Comparison of ENCODE assay signal across 9 mouse cellular contexts in genomic region chr17:28213236-28213635, GRCm38 (mm10). TPM values are rescaled to one million over a fixed set of nuclear protein-coding genes. Genes with fewer than 3 reads are reported as not detected.
A peak's percentile ranks its signal among the peaks of the same experiment; 100 is the strongest.
DNase-seq lines count a peak whose midpoint lies in the region; TF ChIP-seq lines count a peak whose summit lies in the region.
"Had no signal": no experiment of that assay in that cellular context is flagged by ENCODE, and none has a peak within 500 bp of the region (broad histone marks: within the 10 kb centered on the region; RNA-seq: fewer than 3 reads in every experiment).

No protein-coding gene starts in this region.

- 0 out of 2 replicates have a peak, but pooled peaks have one; percentile 8 for TF ChIP-seq CTCF in cerebellum, adult 2 months (IDR thresholded peaks at IDR 0.05; ENCODE audit: borderline replicate concordance, insufficient read depth, low read depth, low read length)
- TF ChIP-seq CTCF in lung, adult 2 months (IDR thresholded peaks at IDR 0.05; ENCODE audit: insufficient read depth, low read length), result peak; percentile 51

- no peaks in the 10 kb centered on the region for H3K4me1 ChIP-seq in cerebellum, adult 2 months (ENCODE audit: control insufficient read depth, insufficient read depth, low read length)
- peaks cover 5% of the 10 kb centered on the region for H3K4me1 ChIP-seq in lung, adult 2 months (ENCODE audit: control insufficient read depth, insufficient read depth, low read length)
- H3K4me1 ChIP-seq in forebrain, embryonic 10.5 days, result peaks cover 21% of the 10 kb centered on the region

- peaks cover 2% of the 10 kb centered on the region for H3K36me3 ChIP-seq in splenic B cell, adult 2 months (ENCODE audit: control insufficient read depth, insufficient read depth, low read length, poor library complexity, severe bottlenecking)
- no peaks in the 10 kb centered on the region for H3K36me3 ChIP-seq in forebrain, embryonic 10.5 days (replicated peaks)

- 26% methylated on average over 4 of the region's 4 CpGs for WGBS in cerebellum, adult 2 months
- 30% methylated on average over 4 of the region's 4 CpGs for WGBS in lung, adult 2 months
- whole genome bisulfite sequencing in forebrain, embryonic 10.5 days, result 33% methylated on average over 4 of the region's 4 CpGs

- H3K9me3 ChIP-seq in forebrain, embryonic 10.5 days, result no peaks in the 10 kb centered on the region

- no peak for TF ChIP-seq POLR2A in cerebellum, adult 2 months (IDR thresholded peaks at IDR 0.05; ENCODE audit: borderline replicate concordance, insufficient read depth, low read length)
- TF ChIP-seq POLR2A in lung, adult 2 months (IDR thresholded peaks at IDR 0.05; ENCODE audit: borderline replicate concordance, extremely low read depth, low read depth, low read length), result no peak

- no peak overlapping the region for H3K4me3 ChIP-seq in cerebellum, adult 2 months (replicated peaks; ENCODE audit: insufficient read depth, low read depth, low read length)
- H3K4me3 ChIP-seq in lung, adult 2 months (replicated peaks; ENCODE audit: extremely low read depth, low read depth, low read length), result no peak overlapping the region
- no peak overlapping the region for H3K4me3 ChIP-seq in forebrain, embryonic 10.5 days

- no peak overlapping the region for H3K27ac ChIP-seq in cerebellum, adult 2 months (ENCODE audit: insufficient read depth, low read length)
- no peak overlapping the region for H3K27ac ChIP-seq in forebrain, embryonic 10.5 days

- DNase-seq in cerebellum, adult 2 months, result no peak
- DNase-seq in cerebellum, adult 9-10 months, result no peak
- DNase-seq in lung, adult 2 months, result no peak
- DNase-seq in lung, postnatal 10 days, result no peak
- peak; percentile 69 for DNase-seq in R1 (ENCODE audit: low read depth, low spot score)
- peak; percentile 60 for DNase-seq in splenic B cell, adult 2 months (ENCODE audit: low read depth, low spot score)
- no peak for DNase-seq in right cerebral cortex, postnatal 10 days (ENCODE audit: low spot score in 2 of 2)
- DNase-seq in forebrain, embryonic 10.5 days (ENCODE audit: extremely low spot score, low spot score), result no peak
- DNase-seq: kidney, postnatal 10 days had no signal

- H3K27me3 ChIP-seq in cerebellum, adult 2 months (ENCODE audit: control insufficient read depth, insufficient read depth, low read length), result no peaks in the 10 kb centered on the region
- no peaks in the 10 kb centered on the region for H3K27me3 ChIP-seq in splenic B cell, adult 2 months (ENCODE audit: control insufficient read depth, insufficient read depth, low read length, poor library complexity, severe bottlenecking)
- H3K27me3 ChIP-seq in forebrain, embryonic 10.5 days (ENCODE audit: poor library complexity, severe bottlenecking), result peaks cover 31% of the 10 kb centered on the region

RNA-seq across cellular contexts. Expression of gene Def6, which starts 5.7 kb away (rescaled TPM):
- polyA plus RNA-seq in cerebellum, adult 2 months (2012; rRNA removed), result 4.2 and 5.4 TPM in 2 replicates
- polyA plus RNA-seq in lung, adult 2 months (2012; rRNA removed), result 15.2 and 22.0 TPM in 2 replicates
- 2.4 and 4.1 TPM in 2 replicates for polyA plus RNA-seq in forebrain, embryonic 10.5 days (2016; fragmentation: Nextera tagmentation; extraction: Ambion mirVana)

RNA-seq across cellular contexts. Expression of gene Ppard, which starts 19.3 kb away (rescaled TPM):
- 26.8 and 27.1 TPM in 2 replicates for polyA plus RNA-seq in cerebellum, adult 2 months (2012; rRNA removed)
- 33.3 and 41.7 TPM in 2 replicates for polyA plus RNA-seq in lung, adult 2 months (2012; rRNA removed)
- polyA plus RNA-seq in forebrain, embryonic 10.5 days (2016; fragmentation: Nextera tagmentation; extraction: Ambion mirVana), result 1.3 and 1.4 TPM in 2 replicates

RNA-seq across cellular contexts. Expression of gene Zfp523, which starts 36.3 kb away (rescaled TPM):
- polyA plus RNA-seq in cerebellum, adult 2 months (2012; rRNA removed), result 71.9 and 77.1 TPM in 2 replicates
- polyA plus RNA-seq in lung, adult 2 months (2012; rRNA removed), result 69.0 and 75.8 TPM in 2 replicates
- 32.6 and 35.6 TPM in 2 replicates for polyA plus RNA-seq in forebrain, embryonic 10.5 days (2016; fragmentation: Nextera tagmentation; extraction: Ambion mirVana)

Comparison
In these comparisons a context has a peak if more than half of its experiments do, and no peak if none do; other contexts are left out.
1. DNase-seq: peak in R1 (single experiment) and splenic B cell, adult 2 months (single experiment); none in cerebellum, adult 2 months (0 of 2), cerebellum, adult 9-10 months (single experiment), lung, adult 2 months (single experiment), lung, postnatal 10 days (single experiment), right cerebral cortex, postnatal 10 days (0 of 2) and forebrain, embryonic 10.5 days (single experiment).
2. RNA of gene Ppard, which starts 19.3 kb away (polyA plus RNA-seq): 33.3 to 41.7 TPM in lung, adult 2 months and 26.8 to 27.1 TPM in cerebellum, adult 2 months; 1.3 to 1.4 TPM in forebrain, embryonic 10.5 days; every median in the first group is over 10 times any median in the second.